Mouse (Mus musculus) retina, adult 2 months (tissue): ENCODE measurements around the gene Plk5.
A peak's percentile ranks its signal among the peaks of the same experiment; 100 is the strongest.
"Not testable (repeated sequence)": the region's sequence is repeated elsewhere in the genome, so short reads cannot be mapped to it uniquely, and the experiment has no call there.

Experiments used
- DNase-seq: peaks from one replicate; pipeline ENCODE4 v3.0.0-alpha.2; 2012; ENCODE audit warnings: low read depth, low spot score

Gene Plk5

DNA sequence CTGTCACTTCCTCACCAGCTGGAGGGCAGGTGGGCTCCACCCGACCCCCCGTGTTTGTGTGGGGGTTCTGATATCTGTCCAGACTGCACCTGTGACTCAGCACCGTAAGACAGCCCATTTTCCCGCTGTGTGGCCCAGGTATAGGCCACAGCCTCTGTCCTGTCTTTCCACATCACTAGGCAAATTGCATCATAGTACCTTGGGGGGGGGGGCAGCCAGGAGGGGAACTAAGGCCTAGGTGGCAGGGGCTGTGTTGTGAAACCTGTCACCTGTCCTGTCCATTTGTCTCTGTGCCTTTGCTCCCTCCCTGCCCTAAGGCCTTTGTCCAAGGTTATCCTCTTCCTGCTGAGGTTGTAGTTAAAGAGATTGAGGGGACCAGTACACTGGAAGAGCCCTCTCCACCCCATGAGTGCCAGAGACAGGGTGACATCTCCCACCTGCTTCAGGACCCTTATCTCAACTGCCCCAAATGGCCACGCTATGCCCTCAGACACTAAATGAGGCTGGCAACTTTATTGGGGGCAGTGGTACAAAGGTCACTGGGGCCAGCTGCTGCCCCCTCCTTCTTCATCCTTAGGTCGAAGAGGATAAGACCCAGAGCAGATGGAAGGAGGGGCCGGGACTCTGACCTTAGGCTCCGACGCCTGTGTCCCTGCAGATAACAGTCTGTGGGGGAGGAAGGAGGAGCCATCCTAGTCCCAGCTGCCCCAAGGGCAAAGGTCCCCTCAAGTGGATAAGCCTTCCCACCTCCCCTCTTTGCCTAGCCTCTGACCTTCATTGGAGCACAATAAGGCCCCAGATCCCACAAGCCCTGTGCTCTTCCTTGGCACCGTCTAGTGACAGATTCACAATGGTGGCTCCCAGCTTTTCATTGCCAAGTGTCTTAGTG lies 24.4 kb upstream of the Plk5 start:
- DNase-seq: peak; percentile 84

DNA sequence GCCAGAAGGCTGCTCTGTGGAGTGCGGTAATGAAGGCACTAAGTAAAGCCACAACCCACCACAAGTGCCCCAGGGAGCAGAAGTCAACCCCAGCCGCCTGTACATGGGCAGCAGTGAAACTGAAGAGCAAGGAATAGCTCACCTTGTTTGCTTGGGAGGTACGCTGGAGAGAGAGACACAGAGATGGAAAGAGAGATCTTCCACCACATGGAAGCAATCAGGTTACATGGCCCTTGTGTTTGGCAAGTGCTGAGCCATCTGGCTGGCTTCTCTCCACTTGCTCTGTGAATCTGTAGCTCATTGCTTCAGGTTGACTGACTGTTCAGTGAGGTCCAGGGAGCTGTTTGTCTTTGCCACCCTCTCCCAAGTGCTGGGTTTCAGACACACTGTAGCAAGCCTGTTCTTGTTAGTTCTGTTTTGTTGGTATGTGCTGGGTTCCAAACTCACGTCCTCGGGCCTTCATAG lies 23.7 kb upstream of the Plk5 start:
- no peak for DNase-seq

DNA sequence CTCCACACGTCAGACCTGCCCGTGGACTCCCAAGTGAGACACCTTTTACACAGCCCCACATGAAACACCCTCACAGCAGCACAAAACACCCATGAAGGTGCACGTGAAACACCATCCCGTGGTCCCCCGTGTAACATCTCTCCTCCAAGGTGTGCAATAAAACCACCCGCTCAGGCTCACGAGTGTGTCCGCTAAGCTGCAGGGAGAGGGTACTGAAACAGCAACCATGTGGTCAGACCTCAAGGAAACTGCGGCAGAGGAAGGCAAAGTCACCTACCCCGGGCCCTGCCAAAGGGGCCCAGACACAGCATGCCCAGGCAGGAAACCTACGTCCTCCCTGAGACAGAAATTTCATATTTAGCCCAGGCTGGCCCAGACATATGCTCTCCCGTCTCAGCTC lies 20.0 kb upstream of the Plk5 start:
- DNase-seq: no peak

GRCm38 (mm10) chr10:80339941-80340750 lies 16.1 kb upstream of the Plk5 start:
- no peak for DNase-seq

DNA sequence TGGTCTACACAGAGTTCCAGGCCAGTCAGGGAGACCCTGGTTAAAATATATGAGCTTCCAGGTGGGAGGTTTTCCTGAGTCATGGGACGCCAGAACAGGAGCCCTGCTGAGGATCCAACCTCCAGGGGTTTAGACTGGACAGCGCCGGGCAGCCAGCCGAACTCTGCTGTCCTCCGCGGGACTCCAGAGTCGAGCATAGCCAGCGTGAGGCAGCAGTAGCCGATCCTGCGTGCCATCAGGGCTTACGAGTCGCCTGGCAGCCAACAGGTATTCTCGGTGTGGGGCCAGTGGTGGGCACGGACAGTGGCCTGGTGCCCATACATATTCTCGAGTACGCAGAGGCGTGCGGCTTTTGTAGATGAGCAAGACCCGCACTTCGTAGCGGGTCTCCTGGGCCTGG lies 15.2 kb upstream of the Plk5 start:
- no peak for DNase-seq

DNA sequence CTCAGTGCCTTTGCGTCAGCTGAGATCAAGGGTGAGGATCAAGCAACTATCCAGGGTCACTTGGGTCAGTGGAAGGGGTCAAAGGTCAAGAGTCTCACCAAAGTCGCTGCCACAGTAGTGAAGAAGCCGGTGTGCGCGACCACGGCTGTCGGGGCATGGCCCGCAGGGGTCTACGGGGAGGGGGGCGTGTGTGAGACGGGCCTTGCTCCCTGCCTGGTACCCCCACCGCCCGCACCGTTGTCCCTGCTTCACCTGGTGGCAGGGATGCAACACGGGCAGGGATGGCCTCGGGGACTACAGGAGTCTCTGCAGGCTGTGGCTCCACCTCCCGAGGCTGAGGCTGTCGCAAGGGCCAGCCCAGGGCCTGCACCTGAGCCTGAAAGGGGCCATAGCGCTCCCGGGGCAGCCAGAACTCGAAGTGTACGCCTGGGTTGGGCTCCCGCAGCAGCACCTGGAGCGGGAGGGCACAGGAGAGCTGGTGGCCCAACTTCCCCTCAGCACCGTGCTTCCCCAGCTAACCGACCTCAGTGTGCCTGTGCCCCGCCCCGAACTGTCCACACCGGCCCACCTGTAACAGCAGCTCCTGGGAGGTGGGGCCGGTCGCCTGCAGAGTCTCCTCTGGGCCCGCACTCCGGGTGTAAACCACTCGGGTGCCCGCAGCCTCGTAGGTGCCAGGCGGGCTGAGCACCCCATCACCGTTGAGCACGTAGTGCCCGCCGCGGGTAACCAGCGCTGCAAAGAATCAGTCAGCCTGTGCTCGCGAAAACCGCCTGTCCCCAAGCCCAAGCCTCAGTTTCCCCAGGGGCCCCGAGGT lies 14.6 kb upstream of the Plk5 start:
- no peak for DNase-seq

DNA sequence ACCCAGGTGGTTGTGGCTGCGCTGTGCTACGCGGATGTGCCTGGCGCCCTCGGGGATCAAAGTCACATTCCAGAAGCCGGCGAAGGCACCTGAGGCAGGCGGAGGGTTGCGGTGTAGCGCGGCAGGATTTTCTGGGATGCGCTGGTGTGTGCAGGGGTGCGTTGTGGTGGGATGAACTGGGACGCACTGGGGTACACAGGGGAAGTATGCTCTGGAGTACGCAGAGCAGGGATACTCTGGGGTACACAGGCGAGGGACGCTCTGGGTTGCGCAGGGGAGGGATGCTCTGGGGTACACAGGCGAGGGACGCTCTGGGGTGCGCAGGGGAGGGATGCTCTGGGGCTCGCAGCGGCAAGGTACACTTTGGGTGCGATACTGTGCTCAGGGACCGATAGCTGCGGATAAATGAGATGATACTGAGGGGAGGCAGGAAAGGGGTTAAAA lies 13.9 kb upstream of the Plk5 start:
- DNase-seq: no peak

GRCm38 (mm10) chr10:80342749-80343424 lies 13.4 kb upstream of the Plk5 start:
- no peak for DNase-seq

DNA sequence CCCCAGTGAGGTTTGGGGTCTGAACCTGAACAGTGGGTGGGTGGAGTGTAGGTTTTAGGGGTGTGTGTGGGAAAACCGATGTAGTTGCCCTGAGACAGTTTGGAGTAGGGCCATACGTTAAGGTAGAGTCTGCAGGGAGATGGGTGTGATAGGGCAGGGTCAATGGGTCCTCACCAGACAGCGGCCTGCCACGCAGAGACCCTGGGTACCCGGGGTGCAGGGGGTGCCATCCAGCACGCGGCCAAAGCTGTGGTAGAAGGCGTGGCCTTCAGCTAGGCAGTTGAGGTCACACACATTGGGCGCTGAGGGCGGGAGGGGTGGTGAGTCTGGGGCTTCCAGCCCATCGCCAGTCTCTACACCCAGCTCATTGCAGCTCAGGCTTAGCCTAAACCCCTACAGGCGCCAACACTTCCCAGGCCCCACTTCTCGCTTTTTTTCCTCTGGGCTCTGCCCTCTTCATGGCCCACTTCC lies 12.8 kb upstream of the Plk5 start:
- DNase-seq: no peak

- no peak for DNase-seq
Observed at GRCm38 (mm10) chr10:80344131-80344661, 12.1 kb upstream of the Plk5 start.

DNA sequence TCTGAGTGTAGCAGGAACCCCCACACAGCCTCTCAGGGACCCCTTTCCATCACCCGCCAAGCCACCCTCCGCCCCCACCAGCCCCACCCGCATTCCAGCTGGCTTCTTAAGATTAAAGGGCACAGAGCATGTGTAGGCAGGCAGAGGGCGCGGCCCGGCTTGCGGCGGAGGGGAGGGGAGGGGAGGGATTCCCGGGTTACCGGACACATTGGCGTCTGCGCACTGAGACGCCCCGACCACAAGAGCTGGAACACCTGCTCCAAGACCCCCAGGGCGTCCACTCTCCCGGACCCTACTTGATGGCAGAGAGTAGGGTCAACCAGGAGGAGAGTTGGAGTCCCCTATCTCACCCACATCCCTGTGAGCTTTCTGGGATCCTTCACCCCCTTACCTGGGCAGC lies 11.1 kb upstream of the Plk5 start:
- no peak for DNase-seq

- DNase-seq: not testable (repeated sequence)
Observed at GRCm38 (mm10) chr10:80345929-80346328, 10.3 kb upstream of the Plk5 start.

- DNase-seq: no peak
Observed at GRCm38 (mm10) chr10:80347514-80347967, 8.7 kb upstream of the Plk5 start.

- no peak for DNase-seq
Observed at GRCm38 (mm10) chr10:80348244-80348781, 7.9 kb upstream of the Plk5 start, which contains the start of gene Adamtsl5. Adamtsl5 (minus strand) TSS chr10:80348412.

GRCm38 (mm10) chr10:80348981-80349380 lies 7.3 kb upstream of the Plk5 start:
- DNase-seq: no peak

DNA sequence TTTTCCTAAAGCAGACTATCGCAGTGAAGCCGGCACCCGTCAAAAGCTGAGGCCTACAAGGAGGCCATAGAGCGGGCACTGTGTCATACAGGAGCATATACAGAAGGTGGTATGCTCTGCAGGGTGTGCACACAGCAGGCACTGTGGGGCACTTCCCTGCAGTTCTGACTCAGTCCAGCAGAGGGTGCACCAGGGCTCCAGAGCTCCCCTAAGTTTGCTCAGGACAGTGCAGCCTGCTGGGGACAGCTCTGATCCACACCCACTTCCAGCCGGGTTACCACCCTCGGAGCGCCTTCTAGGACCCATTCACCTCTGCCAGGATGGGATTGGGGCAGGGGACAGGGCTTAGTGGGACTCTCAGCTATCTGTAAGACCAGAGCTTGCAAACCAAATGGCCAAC lies 6.0 kb upstream of the Plk5 start:
- no peak for DNase-seq

GRCm38 (mm10) chr10:80351896-80352295 lies 4.4 kb upstream of the Plk5 start:
- DNase-seq: no peak

DNA sequence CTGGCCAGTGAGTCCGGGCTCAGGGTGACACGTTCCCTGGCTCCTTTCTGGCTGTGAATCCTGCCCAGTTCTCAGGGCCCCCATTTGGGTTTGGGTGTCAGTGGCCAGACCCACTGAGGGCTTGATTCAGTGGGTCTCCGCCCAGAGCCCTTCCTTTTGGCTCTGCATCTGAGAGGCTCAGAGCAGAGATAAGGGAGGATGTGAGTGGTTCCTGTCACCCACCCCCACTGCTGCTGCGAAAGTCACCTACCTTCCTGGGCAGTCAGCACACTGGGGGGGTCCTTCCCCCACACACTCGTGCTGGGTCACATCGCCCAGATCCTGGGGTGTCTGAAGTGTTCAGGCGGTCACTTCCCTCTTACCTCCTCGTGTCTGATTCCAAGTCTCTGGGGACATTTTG lies 3.5 kb upstream of the Plk5 start:
- DNase-seq: no peak

GRCm38 (mm10) chr10:80355431-80355830 lies 828 bp upstream of the Plk5 start:
- peak; percentile 77 for DNase-seq

GRCm38 (mm10) chr10:80356737-80357136 lies 478 bp downstream of the Plk5 start:
- DNase-seq: no peak
